Mouse (Mus musculus): ENCODE results near the gene F830045P16Rik. TPM values are rescaled to one million over a fixed set of nuclear protein-coding genes. Genes with fewer than 3 reads are reported as not detected.
"Not testable (repeated sequence)": the region's sequence is repeated elsewhere in the genome, so short reads cannot be mapped to it uniquely, and the experiment has no call there.

Gene F830045P16Rik
- polyA plus RNA-seq, 1 experiment from 2014 or later, result 0.05 TPM

DNA sequence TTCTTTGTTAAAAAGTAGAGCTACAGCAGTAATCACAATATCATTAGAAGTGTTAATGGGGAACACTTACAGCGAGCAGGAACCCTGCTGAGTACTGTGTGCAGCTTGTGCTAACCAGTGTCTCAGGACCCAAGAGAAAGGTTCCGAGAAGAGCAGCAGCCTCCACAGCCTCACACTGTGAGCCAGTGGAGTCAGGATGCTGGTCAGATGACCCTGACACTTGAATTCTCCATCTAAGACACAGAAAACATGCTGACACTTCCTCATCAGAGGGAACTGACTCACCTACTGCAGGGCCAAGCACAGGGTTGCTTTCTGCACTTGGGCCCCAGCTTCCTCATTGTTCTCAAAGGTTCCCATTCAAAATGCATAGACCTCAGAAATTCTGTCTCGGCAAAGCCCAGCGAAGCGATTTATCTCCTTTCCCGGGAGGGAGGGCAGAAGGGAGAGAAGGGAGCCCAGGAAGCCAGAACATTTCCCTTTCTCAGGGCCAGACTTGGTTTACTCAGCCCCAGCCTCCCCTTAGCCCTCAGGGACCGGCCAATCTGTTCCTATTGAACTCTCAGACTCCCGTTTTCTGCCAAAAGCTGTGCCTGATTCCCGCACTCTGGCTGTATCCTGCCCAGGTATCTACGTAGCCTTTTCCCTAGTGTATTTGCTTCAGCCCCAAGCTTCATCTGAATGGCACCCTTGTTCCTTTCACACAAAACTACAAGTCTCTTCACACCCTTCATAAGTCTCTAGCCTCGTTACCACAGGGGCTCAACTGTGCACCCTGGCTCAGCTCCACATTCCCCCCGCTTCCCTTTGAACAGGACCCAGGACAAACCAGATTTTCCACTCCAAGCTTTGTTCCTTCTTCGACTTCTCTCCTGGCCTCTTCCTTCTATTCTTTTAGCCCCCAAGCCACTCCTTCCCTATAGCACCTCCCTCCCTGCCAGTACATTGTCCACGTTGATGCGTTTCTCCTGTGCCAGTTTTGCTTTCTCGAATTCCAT lies 21.2 kb downstream of the F830045P16Rik start:
- no peaks in the 10 kb centered on the region for H3K9me3 ChIP-seq (ENCODE audit: control insufficient read depth, low read length)
- H3K27ac ChIP-seq (replicated peaks), result peak overlapping the region; percentile 19; the same call in 1 of the 2 replicates
- H3K27me3 ChIP-seq (ENCODE audit: control insufficient read depth, insufficient read depth, low read length), result no peaks in the 10 kb centered on the region
- TF ChIP-seq CTCF (IDR thresholded peaks at IDR 0.05; ENCODE audit: low read depth) (no peak), EP300 (optimal IDR thresholded peaks at IDR 0.05) (no peak)
- WGBS, result 41% methylated on average over 16 of the region's 16 CpGs
- H3K4me3 ChIP-seq (ENCODE audit: low read depth, low read length), result no peak overlapping the region
- no peak overlapping the region; the same call in 1 of the 2 replicates for H3K9ac ChIP-seq (ENCODE audit: low read length)
- no peaks in the 10 kb centered on the region for H3K36me3 ChIP-seq (ENCODE audit: control insufficient read depth, insufficient read depth, low read length)
- no peak for DNase-seq (ENCODE audit: low spot score)
- H3K4me2 ChIP-seq (replicated peaks; ENCODE audit: low read depth), result 0 out of 2 replicates have a peak overlapping the region, but pooled peaks have one; percentile 6
- peak; percentile 29; the same call in 1 of the 2 replicates for ATAC-seq (ENCODE audit: low FRiP score, low TSS enrichment)
- H3K4me1 ChIP-seq (replicated peaks; ENCODE audit: control insufficient read depth, insufficient read depth), result no peaks in the 10 kb centered on the region

DNA sequence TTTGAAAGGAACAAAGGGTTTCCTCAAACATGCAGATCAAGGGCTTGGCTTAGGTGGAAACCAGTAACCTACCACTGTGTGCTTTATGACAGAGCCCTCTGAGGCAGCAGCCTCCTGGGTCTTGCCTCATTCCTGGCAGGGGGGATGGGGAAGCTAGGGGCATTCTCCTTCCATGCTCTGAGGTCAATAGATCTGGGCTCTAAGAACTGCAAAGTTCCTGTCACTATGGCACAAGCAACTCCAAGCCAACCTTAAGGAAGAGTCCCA lies 22.1 kb downstream of the F830045P16Rik start:
- Histone ChIP-seq H3K27ac (replicated peaks) (no peak overlapping the region), H3K9me3 (ENCODE audit: control insufficient read depth, low read length) (no peaks in the 10 kb centered on the region), H3K9ac (ENCODE audit: low read length) (no peak overlapping the region), H3K27me3 (ENCODE audit: control insufficient read depth, insufficient read depth, low read length) (no peaks in the 10 kb centered on the region), H3K4me1 (replicated peaks; ENCODE audit: control insufficient read depth, insufficient read depth) (no peaks in the 10 kb centered on the region), H3K4me3 (ENCODE audit: low read depth, low read length) (no peak overlapping the region), H3K36me3 (ENCODE audit: control insufficient read depth, insufficient read depth, low read length) (no peaks in the 10 kb centered on the region), H3K4me2 (replicated peaks; ENCODE audit: low read depth) (no peak overlapping the region)
- TF ChIP-seq CTCF (IDR thresholded peaks at IDR 0.05; ENCODE audit: low read depth) (no peak), EP300 (optimal IDR thresholded peaks at IDR 0.05) (no peak)
- DNase-seq (ENCODE audit: low spot score), result no peak
- no peak for ATAC-seq (ENCODE audit: low FRiP score, low TSS enrichment)

DNA sequence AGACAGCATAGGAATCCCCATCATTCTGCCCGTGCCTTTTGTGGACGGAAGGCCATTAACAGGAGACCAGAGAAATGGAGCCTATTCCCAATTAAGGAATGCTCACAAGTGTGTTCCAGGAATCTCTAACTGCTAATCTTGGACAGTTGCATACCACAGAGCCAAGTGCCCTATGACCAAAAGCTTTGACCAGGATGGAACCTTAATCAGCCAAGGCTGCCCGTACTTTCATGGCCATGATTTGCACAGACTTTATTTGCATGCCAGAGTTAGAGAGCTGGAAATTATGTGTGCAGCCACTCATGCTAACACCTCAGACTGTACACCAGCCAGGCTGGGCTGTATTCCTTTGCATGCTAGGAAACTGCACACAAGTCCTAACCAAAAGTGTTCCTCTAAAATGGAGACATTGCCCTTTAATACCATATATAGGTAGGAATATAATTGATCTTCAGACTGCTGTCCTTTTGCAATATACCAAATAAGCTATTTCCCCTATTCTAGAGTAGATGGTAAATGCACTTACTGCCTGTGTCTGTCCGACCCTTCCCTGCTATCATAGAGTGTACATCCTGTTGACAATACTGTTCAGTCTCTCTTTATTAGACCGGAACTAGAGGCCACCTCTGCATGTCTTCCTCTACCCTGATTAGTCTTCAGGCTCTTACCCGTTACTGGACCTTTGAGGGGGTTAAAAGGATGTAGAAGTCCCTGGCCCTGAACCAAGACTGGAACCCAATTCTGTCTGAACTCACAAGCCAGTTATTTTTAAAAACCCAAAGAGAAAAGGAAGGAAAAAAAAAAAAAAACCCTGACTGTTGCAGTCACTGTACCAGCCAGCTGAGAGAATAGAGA lies 22.6 kb downstream of the F830045P16Rik start:
- Histone ChIP-seq H3K36me3 (ENCODE audit: control insufficient read depth, insufficient read depth, low read length) (no peaks in the 10 kb centered on the region), H3K9ac (ENCODE audit: low read length) (no peak overlapping the region), H3K9me3 (ENCODE audit: control insufficient read depth, low read length) (no peaks in the 10 kb centered on the region), H3K4me2 (replicated peaks; ENCODE audit: low read depth) (no peak overlapping the region), H3K4me1 (replicated peaks; ENCODE audit: control insufficient read depth, insufficient read depth) (no peaks in the 10 kb centered on the region), H3K4me3 (ENCODE audit: low read depth, low read length) (no peak overlapping the region), H3K27me3 (ENCODE audit: control insufficient read depth, insufficient read depth, low read length) (no peaks in the 10 kb centered on the region), H3K27ac (replicated peaks) (no peak overlapping the region)
- DNase-seq (ENCODE audit: low spot score) (no peak), ATAC-seq (ENCODE audit: low FRiP score, low TSS enrichment) (no peak)
- TF ChIP-seq CTCF (IDR thresholded peaks at IDR 0.05; ENCODE audit: low read depth) (no peak), EP300 (optimal IDR thresholded peaks at IDR 0.05) (no peak)
- 72% methylated on average over 6 of the region's 6 CpGs for WGBS

DNA sequence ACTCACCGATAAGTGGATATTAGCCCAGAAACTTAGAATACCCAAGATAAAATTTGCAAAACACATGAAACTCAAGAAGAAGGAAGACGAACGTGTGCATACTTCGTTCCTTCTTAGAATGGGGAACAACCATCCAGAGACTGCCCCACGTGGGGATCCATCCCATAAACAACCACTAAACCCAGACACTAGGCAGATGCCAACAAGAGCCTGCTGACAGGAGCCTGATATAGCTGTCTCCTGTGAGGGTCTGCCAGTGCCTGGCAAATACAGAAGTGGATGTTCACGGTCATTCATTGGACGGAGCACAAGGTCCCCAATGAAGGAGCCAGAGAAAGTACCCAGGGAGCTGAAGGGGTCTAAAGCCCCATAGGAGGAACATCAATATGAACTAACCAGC lies 24.3 kb downstream of the F830045P16Rik start:
- not testable (repeated sequence) for ATAC-seq (ENCODE audit: low FRiP score, low TSS enrichment); H3K4me2 ChIP-seq (replicated peaks; ENCODE audit: low read depth); H3K36me3 ChIP-seq (ENCODE audit: control insufficient read depth, insufficient read depth, low read length); DNase-seq (ENCODE audit: low spot score); H3K9me3 ChIP-seq (ENCODE audit: control insufficient read depth, low read length); H3K4me3 ChIP-seq (ENCODE audit: low read depth, low read length); H3K27ac ChIP-seq (replicated peaks); H3K27me3 ChIP-seq (ENCODE audit: control insufficient read depth, insufficient read depth, low read length); H3K4me1 ChIP-seq (replicated peaks; ENCODE audit: control insufficient read depth, insufficient read depth); H3K9ac ChIP-seq (ENCODE audit: low read length)
- WGBS, result 82% methylated on average over 7 of the region's 7 CpGs

DNA sequence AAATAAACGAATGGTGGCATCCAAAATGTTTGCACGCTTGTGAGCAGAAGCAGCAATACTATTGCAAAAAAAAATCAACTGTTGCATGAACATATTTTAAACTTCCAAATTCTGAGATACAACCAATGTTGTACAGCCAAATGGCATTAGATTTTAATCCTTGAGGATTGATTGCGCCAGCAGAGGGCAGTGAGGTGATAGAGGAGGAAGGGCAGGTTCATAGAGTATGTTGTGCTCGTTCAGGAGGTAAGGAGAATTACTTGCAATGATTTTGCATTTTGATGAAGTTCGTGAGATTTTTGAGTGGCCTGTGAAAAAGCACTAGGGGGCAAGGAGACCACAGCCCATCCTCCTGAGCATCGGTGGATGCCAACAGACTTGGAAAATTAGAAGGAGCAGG lies 33.8 kb downstream of the F830045P16Rik start:
- no peaks in the 10 kb centered on the region for H3K36me3 ChIP-seq (ENCODE audit: control insufficient read depth, insufficient read depth, low read length)
- no peak overlapping the region for H3K9ac ChIP-seq (ENCODE audit: low read length)
- TF ChIP-seq CTCF (IDR thresholded peaks at IDR 0.05; ENCODE audit: low read depth) (peak; percentile 89), EP300 (optimal IDR thresholded peaks at IDR 0.05) (no peak)
- no peak overlapping the region for H3K4me3 ChIP-seq (ENCODE audit: low read depth, low read length)
- no peak for ATAC-seq (ENCODE audit: low FRiP score, low TSS enrichment)
- no peaks in the 10 kb centered on the region for H3K4me1 ChIP-seq (replicated peaks; ENCODE audit: control insufficient read depth, insufficient read depth)
- peak; percentile 48 for DNase-seq (ENCODE audit: low spot score)
- H3K9me3 ChIP-seq (ENCODE audit: control insufficient read depth, low read length), result no peaks in the 10 kb centered on the region
- no peak overlapping the region for H3K4me2 ChIP-seq (replicated peaks; ENCODE audit: low read depth)
- 19% methylated on average over 6 of the region's 6 CpGs for WGBS
- H3K27me3 ChIP-seq (ENCODE audit: control insufficient read depth, insufficient read depth, low read length), result no peaks in the 10 kb centered on the region
- H3K27ac ChIP-seq (replicated peaks), result no peak overlapping the region

Measured in stomach, postnatal 0 days (tissue).